Mouse (Mus musculus) cerebellum, adult 2 months (tissue): ENCODE measurements at regions not wholly inside any gene's neighbourhood (a gene's known extent, or its start where the extent isn't known, plus 50 kb on each side); places are given as distances from the start of the nearest gene placed in this dataset.

ENCODE experiments used
- CTCF ChIP-seq: fragments of 200-500 bp; IDR thresholded peaks from 2 replicates; pipeline ENCODE4 v1.5.1; 2011; ENCODE audit warnings: low read depth, mild to moderate bottlenecking, control low read depth, low read length, moderate library complexity, borderline replicate concordance; ENCODE audit not compliant: insufficient read depth
- POLR2A ChIP-seq: fragments of 200-500 bp; IDR thresholded peaks from 2 replicates; pipeline ENCODE4 v1.6.1; 2011; ENCODE audit warnings: low read length, control low read depth, borderline replicate concordance; ENCODE audit not compliant: insufficient read depth

- TF ChIP-seq CTCF (no peak), POLR2A (no peak)
Measured at GRCm38 (mm10) chr7:76142455-76142854, 87.2 kb upstream of the Agbl1 start.
